Mouse (Mus musculus) cerebellum, adult 11-12 months (tissue): ENCODE measurements around the gene Tbx4.

Experiments
- DNase-seq: peaks from one replicate; pipeline ENCODE4 v3.0.0; 2022

Tbx4 gene

GRCm38 (mm10) chr11:85910133-85910532 is 23.9 kb downstream of the Tbx4 start:
- no peak for DNase-seq

- DNase-seq, result no peak
Measured at GRCm38 (mm10) chr11:85913506-85913905, 27.3 kb downstream of the Tbx4 start.

GRCm38 (mm10) chr11:85917091-85917992 is 31.1 kb downstream of the Tbx4 start:
- no peak for DNase-seq

GRCm38 (mm10) chr11:85917993-85918325 is 31.7 kb downstream of the Tbx4 start:
- no peak for DNase-seq

GRCm38 (mm10) chr11:85918388-85918940 is 32.2 kb downstream of the Tbx4 start:
- no peak for DNase-seq

GRCm38 (mm10) chr11:85925294-85925743 is 39.1 kb downstream of the Tbx4 start:
- no peak for DNase-seq

GRCm38 (mm10) chr11:85926287-85926764 is 40.1 kb downstream of the Tbx4 start:
- no peak for DNase-seq

GRCm38 (mm10) chr11:85928106-85928505 is 41.9 kb downstream of the Tbx4 start:
- no peak for DNase-seq

GRCm38 (mm10) chr11:85929651-85930050 is 43.4 kb downstream of the Tbx4 start:
- DNase-seq, result no peak

GRCm38 (mm10) chr11:85941785-85942570 is 55.8 kb downstream of the Tbx4 start:
- no peak for DNase-seq

- DNase-seq, result no peak
Measured at GRCm38 (mm10) chr11:85948765-85949164, 62.5 kb downstream of the Tbx4 start.

- no peak for DNase-seq
Measured at GRCm38 (mm10) chr11:85949749-85950148, 63.5 kb downstream of the Tbx4 start.

- DNase-seq, result no peak
Measured at GRCm38 (mm10) chr11:85952538-85952937, 66.3 kb downstream of the Tbx4 start.

- no peak for DNase-seq
Measured at GRCm38 (mm10) chr11:85955611-85956010, 69.4 kb downstream of the Tbx4 start.

- DNase-seq, result no peak
Measured at GRCm38 (mm10) chr11:85956422-85956821, 70.2 kb downstream of the Tbx4 start.

GRCm38 (mm10) chr11:85956950-85957778 is 70.9 kb downstream of the Tbx4 start:
- DNase-seq, result no peak

GRCm38 (mm10) chr11:85959837-85960236 is 73.6 kb downstream of the Tbx4 start:
- no peak for DNase-seq

GRCm38 (mm10) chr11:85960273-85960672 is 74.1 kb downstream of the Tbx4 start:
- DNase-seq, result no peak

GRCm38 (mm10) chr11:85961498-85961897 is 75.3 kb downstream of the Tbx4 start:
- no peak for DNase-seq
